In the genomic region with DNA sequence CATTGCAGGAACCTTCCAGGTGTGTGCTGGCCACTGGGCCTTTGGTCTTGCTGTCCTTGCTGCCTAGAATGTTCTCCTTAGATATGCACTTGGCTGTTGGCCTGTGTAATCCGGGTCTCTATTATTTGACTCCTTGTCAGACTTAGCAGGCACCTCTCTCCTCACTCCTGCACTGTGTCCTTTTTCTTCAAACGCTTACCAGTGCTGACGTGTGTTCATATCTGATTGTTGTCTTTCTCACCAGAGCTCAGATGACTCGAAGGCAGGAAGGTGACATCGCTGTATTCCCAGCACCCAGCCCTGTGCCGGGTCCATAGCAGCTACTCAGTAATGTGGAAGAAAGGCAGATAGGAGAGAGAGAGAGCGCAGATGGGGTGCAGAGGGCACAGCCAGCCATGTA, we compare ENCODE assay signal across 7 mouse cellular contexts. TPM values are rescaled to one million over a fixed set of nuclear protein-coding genes. Genes with fewer than 3 reads are reported as not detected.
DNase-seq lines count a peak whose midpoint lies in the region; ATAC-seq and TF ChIP-seq lines count a peak whose summit lies in the region.

No protein-coding gene starts in this region.

- H3K9ac ChIP-seq in kidney, postnatal 0 days (ENCODE audit: low read depth, low read length), result no peak overlapping the region
- no peak overlapping the region for H3K9ac ChIP-seq in ES-E14 (ENCODE audit: insufficient read depth, low read depth, low read length, poor library complexity, severe bottlenecking)
- no peak overlapping the region for H3K9ac ChIP-seq in embryonic facial prominence, embryonic 14.5 days (ENCODE audit: low read depth, low read length)
- no peak overlapping the region for H3K9ac ChIP-seq in liver, postnatal 0 days (replicated peaks)

- no peaks in the 10 kb centered on the region for H3K27me3 ChIP-seq in kidney, postnatal 0 days (ENCODE audit: insufficient read depth, low read length)
- no peaks in the 10 kb centered on the region for H3K27me3 ChIP-seq in embryonic facial prominence, embryonic 14.5 days (replicated peaks; ENCODE audit: control insufficient read depth, insufficient read depth, low read length)
- H3K27me3 ChIP-seq in liver, postnatal 0 days (ENCODE audit: insufficient read depth, low read length), result no peaks in the 10 kb centered on the region

- H3K36me3 ChIP-seq in kidney, postnatal 0 days (ENCODE audit: insufficient read depth, low read length), result 0 out of 2 replicates have a peak, but pooled peaks cover 5% of the 10 kb centered on the region
- H3K36me3 ChIP-seq in ES-E14 (ENCODE audit: control insufficient read depth, insufficient read depth, low read length, poor library complexity, severe bottlenecking), result no peaks in the 10 kb centered on the region; the same call in 1 of the 2 replicates
- peaks cover 17% of the 10 kb centered on the region; the same call in 1 of the 2 replicates for H3K36me3 ChIP-seq in embryonic facial prominence, embryonic 14.5 days (ENCODE audit: control insufficient read depth, insufficient read depth, low read length)
- H3K36me3 ChIP-seq in liver, postnatal 0 days (replicated peaks; ENCODE audit: insufficient read depth, low read length), result no peaks in the 10 kb centered on the region

- 77% methylated on average over 7 of the region's 7 CpGs for WGBS in kidney, postnatal 0 days
- 84% methylated on average over 7 of the region's 7 CpGs for WGBS in embryonic facial prominence, embryonic 14.5 days
- WGBS in liver, postnatal 0 days (ENCODE audit: insufficient replicate concordance), result 55% methylated on average over 7 of the region's 7 CpGs

- H3K4me1 ChIP-seq in kidney, postnatal 0 days (replicated peaks; ENCODE audit: insufficient read depth, low read length), result peaks cover 23% of the 10 kb centered on the region
- H3K4me1 ChIP-seq in ES-E14 (ENCODE audit: control insufficient read depth in 2 of 2, insufficient read depth in 2 of 2, low read length in 2 of 2, poor library complexity in 1 of 2), result peaks cover 8 to 21% of the 10 kb centered on the region in 2 experiments; a peak in 3 of 4 replicates
- H3K4me1 ChIP-seq in embryonic facial prominence, embryonic 14.5 days (ENCODE audit: control insufficient read depth, insufficient read depth, low read length), result peaks cover 23% of the 10 kb centered on the region
- H3K4me1 ChIP-seq in liver, postnatal 0 days (ENCODE audit: insufficient read depth), result peaks cover 49% of the 10 kb centered on the region

- TF ChIP-seq CTCF in kidney, postnatal 0 days (IDR thresholded peaks at IDR 0.05; ENCODE audit: low read depth), result no peak
- no peak for TF ChIP-seq CTCF in liver, postnatal 0 days (IDR thresholded peaks at IDR 0.05; ENCODE audit: low read depth)

- no peaks in the 10 kb centered on the region for H3K9me3 ChIP-seq in kidney, postnatal 0 days (replicated peaks; ENCODE audit: low read length)
- no peaks in the 10 kb centered on the region for H3K9me3 ChIP-seq in ES-E14 (ENCODE audit: control insufficient read depth, insufficient read depth, low read depth, low read length)
- H3K9me3 ChIP-seq in embryonic facial prominence, embryonic 14.5 days (ENCODE audit: control insufficient read depth, low read length), result no peaks in the 10 kb centered on the region
- H3K9me3 ChIP-seq in liver, postnatal 0 days (ENCODE audit: low read length), result no peaks in the 10 kb centered on the region

- intact Hi-C loops in left cerebral cortex, postnatal 14 days (cut with DNase I), result no loop called here

- no peak overlapping the region for H3K4me2 ChIP-seq in kidney, postnatal 0 days (ENCODE audit: low read length)
- no peak overlapping the region for H3K4me2 ChIP-seq in embryonic facial prominence, embryonic 14.5 days (ENCODE audit: low read depth, low read length)
- H3K4me2 ChIP-seq in liver, postnatal 0 days (ENCODE audit: low read depth, low read length), result no peak overlapping the region

- no peak for TF ChIP-seq EP300 in liver, postnatal 0 days (IDR thresholded peaks at IDR 0.05; ENCODE audit: low read depth)

- DNase-seq in kidney, postnatal 0 days (ENCODE audit: low spot score), result no peak
- no peak for DNase-seq in kidney, adult 18-20 months
- no peak for DNase-seq in ES-E14 (ENCODE audit: low read depth, low spot score)
- DNase-seq in embryonic facial prominence, embryonic 14.5 days (ENCODE audit: low spot score), result no peak
- DNase-seq in liver, postnatal 0 days, result no peak
- no peak for DNase-seq in urinary bladder, postnatal 14 days (ENCODE audit: low spot score)
- no peak for DNase-seq in left cerebral cortex, postnatal 14 days (ENCODE audit: low spot score in 2 of 2)

- ATAC-seq in kidney, postnatal 0 days (replicated peaks; ENCODE audit: low FRiP score, low read depth), result no peak
- ATAC-seq in embryonic facial prominence, embryonic 14.5 days (ENCODE audit: low read depth), result no peak
- no peak for ATAC-seq in liver, postnatal 0 days

- H3K4me3 ChIP-seq in kidney, postnatal 0 days (replicated peaks; ENCODE audit: low read depth, low read length), result no peak overlapping the region
- H3K4me3 ChIP-seq in ES-E14 (ENCODE audit: insufficient read depth in 1 of 2, low read depth in 1 of 2, low read length in 2 of 2, poor library complexity in 1 of 2, severe bottlenecking in 1 of 2), result no peak overlapping the region
- no peak overlapping the region for H3K4me3 ChIP-seq in embryonic facial prominence, embryonic 14.5 days (ENCODE audit: low read depth, low read length)
- no peak overlapping the region for H3K4me3 ChIP-seq in liver, postnatal 0 days (ENCODE audit: low read depth, low read length)

- H3K27ac ChIP-seq in kidney, postnatal 0 days, result peak overlapping the region; percentile 51
- peak overlapping the region; percentile 92; the same call in 1 of the 2 replicates for H3K27ac ChIP-seq in ES-E14 (ENCODE audit: insufficient read depth, low read depth, low read length, poor library complexity, severe bottlenecking)
- H3K27ac ChIP-seq in embryonic facial prominence, embryonic 14.5 days (replicated peaks; ENCODE audit: low read depth, low read length), result peak overlapping the region; percentile 82; the same call in 1 of the 2 replicates
- H3K27ac ChIP-seq in liver, postnatal 0 days (ENCODE audit: low read depth), result peak overlapping the region; percentile 74

- in situ Hi-C loops in ES-E14 (cut with MboI; ENCODE audit: low sequenced_read_pairs in 2 of 2, unreplicated experiment in 2 of 2), result no loop called here

TF ChIP-seq in ES-E14, 5 proteins besides CTCF, POLR2A, EP300 and RAD21:
- TF ChIP-seq ZNF384 (IDR thresholded peaks at IDR 0.05; ENCODE audit: low read depth, low read length) (no peak), HCFC1 (IDR thresholded peaks at IDR 0.05; ENCODE audit: borderline replicate concordance, insufficient read depth, low read length) (no peak), ZC3H11A (IDR thresholded peaks at IDR 0.05; ENCODE audit: borderline replicate concordance, low read depth, low read length) (no peak), CHD2 (IDR thresholded peaks at IDR 0.05; ENCODE audit: low read depth, low read length) (no peak), MAFK (IDR thresholded peaks at IDR 0.05; ENCODE audit: insufficient read depth, low read depth, low read length) (no peak)

RNA-seq across cellular contexts. Expression of a gene that starts 33.0 kb away (rescaled TPM):
- polyA plus RNA-seq in kidney, postnatal 0 days (2015; fragmentation: Nextera tagmentation; extraction: Ambion mirVana), result 28.3 and 31.5 TPM in 2 replicates
- total RNA-seq in ES-E14 (2012; rRNA removed), result 20.0 and 21.2 TPM in 2 replicates
- 25.4 and 27.3 TPM in 2 replicates for polyA plus RNA-seq in embryonic facial prominence, embryonic 14.5 days (2014; fragmentation: Nextera tagmentation; extraction: Ambion mirVana)
- 13.4 and 14.2 TPM in 2 replicates for polyA plus RNA-seq in liver, postnatal 0 days (2015; fragmentation: Nextera tagmentation; extraction: Ambion mirVana)
- total RNA-seq in left cerebral cortex, postnatal 14 days (2021), result 10 to 100 TPM; 28.4 to 33.2 TPM

RNA-seq across cellular contexts. Expression of a gene that starts 33.7 kb away (rescaled TPM):
- polyA plus RNA-seq in kidney, postnatal 0 days (2015; fragmentation: Nextera tagmentation; extraction: Ambion mirVana), result 103 and 107 TPM in 2 replicates
- total RNA-seq in ES-E14 (2012; rRNA removed), result 97.5 and 142 TPM in 2 replicates
- 149 and 164 TPM in 2 replicates for polyA plus RNA-seq in embryonic facial prominence, embryonic 14.5 days (2014; fragmentation: Nextera tagmentation; extraction: Ambion mirVana)
- 34.4 and 35.0 TPM in 2 replicates for polyA plus RNA-seq in liver, postnatal 0 days (2015; fragmentation: Nextera tagmentation; extraction: Ambion mirVana)
- total RNA-seq in left cerebral cortex, postnatal 14 days (2021), result 100 to 1,000 TPM; 180 to 195 TPM
